Mouse (Mus musculus): Measurements from ENCODE around the gene Cyp3a57.

GRCm38 (mm10) chr5:145431004-145431403, 85.9 kb downstream of the Cyp3a57 start:
- no peak for TF ChIP-seq HCFC1 (IDR thresholded peaks at IDR 0.05; ENCODE audit: borderline replicate concordance, insufficient read depth, low read length)
- TF ChIP-seq ZC3H11A (IDR thresholded peaks at IDR 0.05; ENCODE audit: borderline replicate concordance, low read depth, low read length) = no peak
- TF ChIP-seq MAFK (IDR thresholded peaks at IDR 0.05; ENCODE audit: insufficient read depth, low read depth, low read length) = no peak
- no peak for TF ChIP-seq CHD2 (IDR thresholded peaks at IDR 0.05; ENCODE audit: low read depth, low read length)
- TF ChIP-seq ZNF384 (IDR thresholded peaks at IDR 0.05; ENCODE audit: low read depth, low read length) = no peak

Data from ES-E14 (cell line).